Mouse (Mus musculus) thymus, adult 2 months (tissue): ENCODE results near the gene Usp54. TPM values are rescaled to one million over a fixed set of nuclear protein-coding genes. Genes with fewer than 3 reads are reported as not detected.
A peak's percentile ranks its signal among the peaks of the same experiment; 100 is the strongest.

ENCODE experiments used
- DNase-seq: peaks from one replicate; pipeline ENCODE4 v3.0.0; 2021
- H3K27ac ChIP-seq: fragments of 200-500 bp; 2 replicates; pipeline ENCODE4 v1.5.1; 2012; ENCODE audit warnings: low read length, control low read depth; ENCODE audit not compliant: control insufficient read depth, insufficient read depth
- H3K27me3 ChIP-seq: fragments of 200-500 bp; 2 replicates; pipeline ENCODE4 v1.6.1; 2012; ENCODE audit warnings: mild to moderate bottlenecking, low read length, moderate library complexity, mixed read lengths; ENCODE audit not compliant: control insufficient read depth, insufficient read depth
- H3K36me3 ChIP-seq: fragments of 200-500 bp; 2 replicates; pipeline ENCODE4 v1.6.1; 2012; ENCODE audit warnings: mild to moderate bottlenecking, low read length, moderate library complexity; ENCODE audit not compliant: control insufficient read depth, insufficient read depth
- H3K4me1 ChIP-seq: fragments of 200-500 bp; replicated peaks from 2 replicates; pipeline ENCODE4 v1.6.1; 2012; ENCODE audit warnings: low read length; ENCODE audit not compliant: control insufficient read depth, insufficient read depth
- H3K4me3 ChIP-seq: fragments of 200-500 bp; 2 replicates; pipeline ENCODE4 v1.5.1; 2012; ENCODE audit warnings: mild to moderate bottlenecking, low read length, control low read depth, moderate library complexity; ENCODE audit not compliant: control insufficient read depth, insufficient read depth
- CTCF ChIP-seq: fragments of 200-500 bp; IDR thresholded peaks from 2 replicates; pipeline ENCODE4 v1.5.1; 2012; ENCODE audit warnings: mild to moderate bottlenecking, control low read depth, low read length, moderate library complexity, borderline replicate concordance; ENCODE audit not compliant: control insufficient read depth, poor library complexity, insufficient read depth; ENCODE audit errors: extremely low read depth
- POLR2A ChIP-seq: fragments of 200-500 bp; IDR thresholded peaks from 2 replicates; pipeline ENCODE4 v1.6.1; 2012; ENCODE audit warnings: mild to moderate bottlenecking, low read length, control low read depth, moderate library complexity; ENCODE audit not compliant: control insufficient read depth, poor library complexity, insufficient read depth; ENCODE audit errors: extremely low read depth
- WGBS: fragments of 180-500 bp; shearing (Covaris S2); methylation state at CpG from one replicate; pipeline ENCODE4 v1.1.7; 2018; 5-methylcytosine and 5-hydroxymethylcytosine counted together
- polyA plus RNA-seq: library from polyadenylated mRNA; depleted of rRNA; stranded (reverse); fragments of >200 nt; gene quantifications from 2 replicates; pipeline ENCODE4 v1.2.3, GENCODE M21; 2012

Gene Usp54
- polyA plus RNA-seq, 1 experiment, result 3.9 TPM

DNA sequence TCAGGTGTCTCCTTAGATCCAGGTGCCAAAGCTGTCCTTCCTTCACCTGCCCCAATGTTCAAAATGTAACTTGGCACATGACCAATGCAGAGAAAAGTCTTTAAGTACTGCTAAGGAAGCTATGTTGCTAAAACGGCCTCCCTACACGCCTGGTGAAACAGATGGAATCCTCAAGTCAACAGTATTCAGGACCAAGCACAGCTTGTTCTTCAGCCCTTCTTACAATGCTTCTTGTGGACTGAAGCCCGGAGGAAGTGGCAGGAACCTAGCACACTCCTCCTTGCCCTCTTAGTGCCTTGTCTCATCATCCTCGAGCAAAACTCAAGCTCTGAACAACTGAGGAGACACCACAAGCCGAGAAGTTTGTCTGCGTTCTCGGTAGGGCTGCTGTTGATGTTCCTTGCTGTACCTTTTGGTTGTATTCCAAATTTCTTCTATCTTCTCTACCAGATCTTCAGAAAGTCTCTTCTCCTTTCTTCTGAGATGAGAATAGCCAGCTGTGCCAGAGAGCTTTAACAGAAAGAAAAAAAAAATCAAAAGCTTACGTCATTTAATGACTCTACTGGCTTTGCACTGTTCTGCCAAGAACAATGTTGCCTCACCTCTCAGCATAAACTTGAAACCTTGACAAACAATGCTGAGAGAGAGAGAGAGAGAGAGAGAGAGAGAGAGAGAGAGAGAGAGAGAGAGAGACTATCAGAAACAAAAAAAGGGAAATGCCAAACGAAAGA lies 33.3 kb downstream of the Usp54 start:
- no peak overlapping the region for H3K4me3 ChIP-seq
- no peak overlapping the region for H3K27ac ChIP-seq
- 0 out of 2 replicates have a peak, but pooled peaks cover 3% of the 10 kb centered on the region for H3K4me1 ChIP-seq
- no peak for TF ChIP-seq CTCF
- TF ChIP-seq POLR2A, result no peak
- no peaks in the 10 kb centered on the region for H3K27me3 ChIP-seq
- DNase-seq, result no peak
- 48% methylated on average over 9 of the region's 9 CpGs for WGBS
- no peaks in the 10 kb centered on the region for H3K36me3 ChIP-seq

DNA sequence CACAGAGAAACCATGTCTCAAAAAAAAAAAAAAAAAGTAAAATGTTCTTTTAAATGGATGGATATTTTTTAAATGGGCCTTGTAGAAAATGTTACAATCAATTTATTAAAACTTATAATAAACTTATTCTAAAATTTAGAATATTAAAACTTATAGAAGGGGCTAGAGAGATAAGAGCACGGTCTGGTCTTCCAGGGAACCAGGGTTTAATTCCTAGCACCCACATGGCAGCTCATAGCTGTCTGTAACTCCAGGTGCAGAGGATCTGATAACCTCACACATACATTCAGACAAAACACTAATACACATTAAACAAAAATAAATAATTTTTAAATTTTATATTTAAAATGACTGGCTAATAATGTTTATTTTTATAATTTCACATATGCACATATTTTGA lies 39.6 kb downstream of the Usp54 start:
- no peaks in the 10 kb centered on the region for H3K36me3 ChIP-seq
- no peak overlapping the region for H3K27ac ChIP-seq
- DNase-seq, result no peak
- no peaks in the 10 kb centered on the region for H3K27me3 ChIP-seq
- 98% methylated on average over 1 of the region's 1 CpGs for WGBS
- no peak overlapping the region for H3K4me3 ChIP-seq
- no peak for TF ChIP-seq CTCF
- H3K4me1 ChIP-seq, result no peaks in the 10 kb centered on the region

DNA sequence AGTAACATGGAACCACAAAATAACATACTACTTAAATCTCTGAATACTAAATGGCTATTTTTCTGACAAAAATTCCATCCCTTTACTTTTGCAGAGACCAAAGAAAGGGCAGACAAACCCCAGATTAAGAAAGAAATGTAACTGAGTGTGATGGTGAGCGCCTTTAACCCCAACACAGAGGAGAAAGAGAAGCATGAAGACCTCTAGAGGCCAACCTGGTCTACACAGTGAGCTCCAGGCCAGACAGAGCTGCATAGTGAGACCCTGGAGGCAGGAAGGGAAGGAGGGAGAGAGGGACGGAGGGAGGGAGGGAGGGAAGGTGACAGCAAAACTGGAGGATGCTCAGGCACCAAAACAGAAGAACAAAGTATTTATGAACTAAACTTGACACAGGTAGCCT lies 40.7 kb downstream of the Usp54 start:
- no peak for DNase-seq
- Histone ChIP-seq H3K4me1 (no peaks in the 10 kb centered on the region), H3K27ac (no peak overlapping the region), H3K36me3 (no peaks in the 10 kb centered on the region), H3K27me3 (no peaks in the 10 kb centered on the region), H3K4me3 (no peak overlapping the region)
- WGBS, result 90% methylated on average over 2 of the region's 2 CpGs
- no peak for TF ChIP-seq POLR2A
- no peak for TF ChIP-seq CTCF

DNA sequence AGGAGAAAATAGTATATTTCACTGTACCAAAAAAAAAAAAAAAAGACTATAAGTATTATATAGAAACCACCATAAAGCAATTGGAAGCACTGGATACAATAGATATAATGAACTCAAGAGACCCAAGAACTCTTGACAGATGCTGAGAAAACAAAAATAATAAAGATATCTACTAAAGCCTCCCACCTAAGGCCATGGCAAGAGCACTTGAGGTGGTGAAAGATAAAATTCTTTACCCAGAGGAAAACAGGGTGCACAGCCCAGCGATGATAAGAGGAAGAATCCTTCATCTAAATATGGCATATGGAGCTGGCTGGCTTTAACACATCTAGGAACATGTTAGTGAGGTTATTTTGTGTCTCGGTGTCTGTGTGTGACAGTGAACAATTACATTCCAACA lies 41.3 kb downstream of the Usp54 start:
- no peaks in the 10 kb centered on the region for H3K36me3 ChIP-seq
- H3K27ac ChIP-seq, result no peak overlapping the region
- H3K27me3 ChIP-seq, result no peaks in the 10 kb centered on the region
- 95% methylated on average over 2 of the region's 2 CpGs for WGBS
- H3K4me3 ChIP-seq, result no peak overlapping the region
- H3K4me1 ChIP-seq, result no peaks in the 10 kb centered on the region
- DNase-seq, result no peak
- TF ChIP-seq POLR2A (no peak), CTCF (no peak)

DNA sequence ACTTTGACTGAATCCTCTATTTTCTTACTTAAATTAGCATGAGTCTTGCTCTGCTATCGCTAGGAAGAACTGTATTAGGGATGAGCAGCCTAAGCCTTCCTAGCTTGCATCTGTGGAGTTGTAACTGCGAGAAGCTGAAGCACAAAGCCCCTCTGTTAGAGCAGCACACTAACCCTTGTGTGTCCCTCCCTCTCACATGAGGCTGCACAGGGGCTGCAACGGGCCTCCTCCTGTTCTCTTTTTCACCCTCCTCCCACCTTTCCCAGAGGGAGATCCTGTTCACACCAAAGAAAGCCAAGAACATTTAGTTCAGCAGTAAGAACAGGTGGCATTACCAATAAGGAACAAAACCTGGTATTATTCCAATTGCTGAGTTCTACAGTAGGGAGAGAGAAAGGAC lies 45.1 kb downstream of the Usp54 start:
- TF ChIP-seq POLR2A (no peak), CTCF (no peak)
- no peak overlapping the region for H3K27ac ChIP-seq
- H3K27me3 ChIP-seq, result no peaks in the 10 kb centered on the region
- 90% methylated on average over 3 of the region's 3 CpGs for WGBS
- H3K4me3 ChIP-seq, result no peak overlapping the region
- H3K36me3 ChIP-seq, result no peaks in the 10 kb centered on the region
- no peaks in the 10 kb centered on the region for H3K4me1 ChIP-seq
- no peak for DNase-seq

DNA sequence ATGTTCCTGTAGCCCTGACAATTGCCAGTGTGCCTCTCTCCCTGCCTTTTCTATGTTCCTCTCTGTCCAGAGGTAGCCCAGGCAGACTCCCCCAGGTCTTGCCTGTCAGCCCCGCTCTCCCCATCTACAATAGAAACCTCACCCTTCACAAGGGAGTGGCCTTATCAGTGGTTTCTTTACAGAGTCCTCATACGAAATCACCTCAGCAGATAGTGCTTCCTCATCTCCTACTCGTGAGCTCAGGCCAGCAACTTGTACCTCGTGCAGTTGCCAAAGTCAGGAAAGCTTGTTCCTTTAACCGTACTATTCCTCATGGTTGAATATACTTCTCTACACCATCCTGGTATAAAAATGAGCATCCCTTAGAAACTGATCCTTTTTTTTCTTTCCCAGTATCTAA lies 53.4 kb downstream of the Usp54 start:
- H3K27me3 ChIP-seq, result no peaks in the 10 kb centered on the region
- no peak overlapping the region for H3K4me3 ChIP-seq
- no peaks in the 10 kb centered on the region for H3K36me3 ChIP-seq
- no peak for DNase-seq
- TF ChIP-seq CTCF (no peak), POLR2A (no peak)
- no peaks in the 10 kb centered on the region for H3K4me1 ChIP-seq
- WGBS, result 90% methylated on average over 5 of the region's 5 CpGs
- no peak overlapping the region for H3K27ac ChIP-seq

DNA sequence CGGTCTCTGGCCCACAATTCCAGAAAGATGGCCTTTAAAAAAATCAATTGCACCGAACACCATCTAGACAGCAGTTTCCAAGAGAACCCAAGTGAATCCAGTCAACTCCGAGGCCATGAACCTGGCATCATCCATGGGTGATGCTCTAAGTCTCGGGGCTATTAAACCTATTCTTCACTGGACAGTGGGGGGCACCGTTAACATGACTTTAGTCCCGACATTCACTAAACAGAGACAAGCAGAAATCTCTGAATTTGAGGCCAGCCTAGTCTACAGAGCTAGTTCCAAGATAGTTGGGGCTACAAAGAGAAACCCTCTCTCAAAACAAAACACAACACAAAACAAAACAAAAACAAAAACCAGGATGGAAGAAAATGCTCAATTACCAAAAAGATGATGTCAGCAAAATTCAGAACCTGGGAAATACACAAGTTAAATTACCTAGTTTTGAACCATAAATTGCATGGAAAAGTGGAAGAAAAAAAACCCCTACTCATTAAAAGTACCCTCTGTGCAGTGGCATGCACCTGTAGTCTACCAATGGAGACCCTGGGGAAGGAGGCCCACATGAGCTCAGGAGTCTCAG lies 61.9 kb downstream of the Usp54 start:
- TF ChIP-seq CTCF, result no peak
- TF ChIP-seq POLR2A, result no peak
- no peak overlapping the region for H3K27ac ChIP-seq
- no peaks in the 10 kb centered on the region for H3K4me1 ChIP-seq
- DNase-seq, result peak; percentile 7
- WGBS, result 82% methylated on average over 6 of the region's 6 CpGs
- H3K4me3 ChIP-seq, result no peak overlapping the region
- no peaks in the 10 kb centered on the region for H3K36me3 ChIP-seq
- no peaks in the 10 kb centered on the region for H3K27me3 ChIP-seq
